Mouse (Mus musculus) erythroblast, embryonic 14.5 days (primary cell): Measurements from ENCODE around the gene Gm5935. TPM values are rescaled to one million over a fixed set of nuclear protein-coding genes. Genes with fewer than 3 reads are reported as not detected.
"Not testable (repeated sequence)": the region's sequence is repeated elsewhere in the genome, so short reads cannot be mapped to it uniquely, and the experiment has no call there.

Experiments
- H3K27me3 ChIP-seq: 2 replicates; pipeline ENCODE4 v1.6.1; 2012; ENCODE audit warnings: inconsistent platforms; ENCODE audit not compliant: control insufficient read depth
- H3K36me3 ChIP-seq: 2 replicates; pipeline ENCODE4 v1.6.1; 2012; ENCODE audit warnings: mild to moderate bottlenecking, inconsistent platforms; ENCODE audit not compliant: control insufficient read depth
- H3K4me1 ChIP-seq: 2 replicates; pipeline ENCODE4 v1.6.1; 2012; ENCODE audit warnings: inconsistent platforms; ENCODE audit not compliant: control insufficient read depth
- H3K4me3 ChIP-seq: replicated peaks from 2 replicates; pipeline ENCODE3; 2012; ENCODE audit warnings: moderate library complexity, mild to moderate bottlenecking, inconsistent platforms
- H3K9me3 ChIP-seq: 2 replicates; pipeline ENCODE4 v1.6.1; 2012; ENCODE audit warnings: low read length, inconsistent platforms, mixed read lengths; ENCODE audit not compliant: control insufficient read depth
- polyA plus RNA-seq: library from polyadenylated mRNA; stranded (reverse); fragments of >175 nt; gene quantifications from 2 replicates; pipeline ENCODE4 v1.2.3, GENCODE M21; 2012

Gm5935 gene
- polyA plus RNA-seq: not detected in 2 replicates

DNA sequence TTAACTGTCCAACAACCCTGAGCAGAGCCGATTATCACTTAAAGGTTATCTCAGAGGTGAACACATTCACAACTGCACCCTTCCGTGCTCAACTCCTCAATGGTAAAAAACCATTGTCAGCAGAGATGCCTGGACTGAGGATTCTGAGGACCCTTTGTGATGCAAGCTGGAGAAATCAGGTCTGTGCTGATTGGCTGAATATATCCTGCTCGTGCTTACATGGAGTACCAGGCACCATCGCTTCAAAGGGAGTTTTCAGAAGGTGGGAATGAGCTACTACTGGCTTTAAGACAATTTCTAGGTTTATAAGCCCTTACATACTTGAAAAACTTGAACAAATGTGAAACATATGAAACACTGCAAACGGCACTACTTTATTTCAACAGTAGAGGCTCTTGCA lies at the start of gene Gm5935:
Gm5935 (minus strand) TSS at position 101 of the 400 bp plus-strand sequence.
- H3K4me1 ChIP-seq, H3K4me3 ChIP-seq, H3K36me3 ChIP-seq, H3K9me3 ChIP-seq, H3K27me3 ChIP-seq: not testable (repeated sequence)

Other genes starting within 250 kb of the Gm5935 start
- gene Gm4297, start 200.3 kb downstream of the Gm5935 start, polyA plus RNA-seq: not detected in 2 replicates